Mouse (Mus musculus) midbrain, embryonic 11.5 days (tissue): ENCODE measurements around the gene Pou2f3. TPM values are rescaled to one million over a fixed set of nuclear protein-coding genes. Genes with fewer than 3 reads are reported as not detected.

Experiments
- ATAC-seq: fragments of 200-750 bp; cut with Nextera tagmentation; 2 replicates; pipeline ENCODE4 v1.8.0; 2017; ENCODE audit warnings: moderate TSS enrichment, moderate library complexity; ENCODE audit not compliant: low FRiP score
- DNase-seq: peaks from one replicate; pipeline ENCODE4 v3.0.0; 2015; ENCODE audit warnings: low spot score; ENCODE audit errors: missing footprints
- H3K27ac ChIP-seq: fragments of 300-500 bp; sonication (generic); 2 replicates; pipeline ENCODE4 v1.5.1; 2014; ENCODE audit warnings: low read depth, low read length
- H3K27me3 ChIP-seq: fragments of 300-500 bp; sonication (generic); 2 replicates; pipeline ENCODE4 v1.6.1; 2014; ENCODE audit warnings: mild to moderate bottlenecking, low read length, moderate library complexity, mixed read lengths; ENCODE audit not compliant: control insufficient read depth, insufficient read depth
- H3K36me3 ChIP-seq: fragments of 300-500 bp; sonication (generic); 2 replicates; pipeline ENCODE4 v1.6.1; 2014; ENCODE audit warnings: mild to moderate bottlenecking, low read length, moderate library complexity, mixed read lengths; ENCODE audit not compliant: control insufficient read depth, insufficient read depth
- H3K4me1 ChIP-seq: fragments of 300-500 bp; sonication (generic); 2 replicates; pipeline ENCODE4 v1.6.1; 2014; ENCODE audit warnings: low read length; ENCODE audit not compliant: control insufficient read depth, insufficient read depth
- H3K4me2 ChIP-seq: fragments of 300-500 bp; sonication (generic); 2 replicates; pipeline ENCODE4 v1.6.1; 2014; ENCODE audit warnings: mild to moderate bottlenecking, moderate library complexity
- H3K4me3 ChIP-seq: fragments of 300-500 bp; sonication (generic); 2 replicates; pipeline ENCODE4 v1.5.1; 2014; ENCODE audit warnings: low read depth, low read length
- H3K9ac ChIP-seq: fragments of 300-500 bp; sonication (generic); 2 replicates; pipeline ENCODE4 v1.6.1; 2014; ENCODE audit warnings: low read length
- H3K9me3 ChIP-seq: fragments of 300-500 bp; sonication (generic); 2 replicates; pipeline ENCODE4 v1.6.1; 2016; ENCODE audit warnings: low read length; ENCODE audit not compliant: control insufficient read depth
- WGBS: fragments of 180-500 bp; shearing (Covaris S2); extraction: QIAGEN DNeasy Blood & Tissue Kit; methylation state at CpG from one replicate; pipeline ENCODE4 v1.1.7; 2014; 5-methylcytosine and 5-hydroxymethylcytosine counted together
- polyA plus RNA-seq: library from polyadenylated mRNA; unstranded; fragments of >200 nt; fragmentation: Nextera tagmentation; extraction: Ambion mirVana; gene quantifications from 2 replicates; pipeline ENCODE4 v1.2.1, GENCODE M21; 2014

Gene Pou2f3
- polyA plus RNA-seq, 1 experiment from 2014 or later, result not detected

GRCm38 (mm10) chr9:43205343-43206021, 4.7 kb downstream of the Pou2f3 start:
- peak overlapping the region; percentile 55 for H3K4me2 ChIP-seq

GRCm38 (mm10) chr9:43200212-43200611, 10.0 kb downstream of the Pou2f3 start:
- no peak overlapping the region for H3K9ac ChIP-seq
- no peaks in the 10 kb centered on the region for H3K9me3 ChIP-seq
- H3K36me3 ChIP-seq, result no peaks in the 10 kb centered on the region
- H3K27ac ChIP-seq, result no peak overlapping the region
- H3K4me3 ChIP-seq, result no peak overlapping the region
- peaks cover 16% of the 10 kb centered on the region for H3K27me3 ChIP-seq
- peak overlapping the region; percentile 8; the same call in 1 of the 2 replicates for H3K4me2 ChIP-seq
- DNase-seq (no peak), ATAC-seq (no peak)
- H3K4me1 ChIP-seq, result no peaks in the 10 kb centered on the region
- WGBS, result 9% methylated on average over 5 of the region's 5 CpGs

More at GRCm38 (mm10) chr9:43205343-43206021, 4.7 kb downstream of the Pou2f3 start:
- DNase-seq (no peak), ATAC-seq (0 out of 2 replicates have a peak, but pooled peaks have one; percentile 19)
- no peaks in the 10 kb centered on the region for H3K36me3 ChIP-seq
- peaks cover 12% of the 10 kb centered on the region for H3K4me1 ChIP-seq
- WGBS, result 2% methylated on average over 41 of the region's 41 CpGs
- H3K4me3 ChIP-seq, result peak overlapping the region; percentile 30
- H3K27ac ChIP-seq, result no peak overlapping the region
- H3K9ac ChIP-seq, result peak overlapping the region; percentile 22; the same call in 1 of the 2 replicates
- H3K9me3 ChIP-seq, result no peaks in the 10 kb centered on the region
- peaks cover 28% of the 10 kb centered on the region for H3K27me3 ChIP-seq

GRCm38 (mm10) chr9:43194001-43194400, 16.2 kb downstream of the Pou2f3 start:
- ATAC-seq (no peak), DNase-seq (no peak)
- no peak overlapping the region for H3K27ac ChIP-seq
- no peak overlapping the region for H3K9ac ChIP-seq
- peaks cover 3% of the 10 kb centered on the region; the same call in 1 of the 2 replicates for H3K27me3 ChIP-seq
- 14% methylated on average over 9 of the region's 9 CpGs for WGBS
- H3K4me1 ChIP-seq, result peaks cover under 1% of the 10 kb centered on the region
- H3K4me2 ChIP-seq, result no peak overlapping the region
- no peak overlapping the region for H3K4me3 ChIP-seq
- H3K36me3 ChIP-seq, result no peaks in the 10 kb centered on the region
- H3K9me3 ChIP-seq, result no peaks in the 10 kb centered on the region

- H3K27ac ChIP-seq, result no peak overlapping the region
- H3K9me3 ChIP-seq, result no peaks in the 10 kb centered on the region
- no peaks in the 10 kb centered on the region for H3K36me3 ChIP-seq
- ATAC-seq (no peak), DNase-seq (no peak)
- H3K4me3 ChIP-seq, result no peak overlapping the region
- 54% methylated on average over 4 of the region's 4 CpGs for WGBS
- H3K9ac ChIP-seq, result no peak overlapping the region
- H3K4me2 ChIP-seq, result no peak overlapping the region
- peaks cover 11% of the 10 kb centered on the region for H3K4me1 ChIP-seq
- H3K27me3 ChIP-seq, result peaks cover 6% of the 10 kb centered on the region; the same call in 1 of the 2 replicates
These were observed 18.6 kb downstream of the Pou2f3 start for GRCm38 (mm10) chr9:43191561-43191960.

- Histone ChIP-seq H3K9ac (no peak overlapping the region; the same call in 1 of the 2 replicates), H3K4me2 (no peak overlapping the region), H3K9me3 (no peaks in the 10 kb centered on the region), H3K27ac (no peak overlapping the region), H3K36me3 (no peaks in the 10 kb centered on the region), H3K4me1 (peaks cover 11% of the 10 kb centered on the region), H3K27me3 (peaks cover 8% of the 10 kb centered on the region), H3K4me3 (no peak overlapping the region)
- 61% methylated on average over 3 of the region's 3 CpGs for WGBS
- ATAC-seq, result peak; percentile 50; the same call in 1 of the 2 replicates
- no peak for DNase-seq
These were observed 21.2 kb downstream of the Pou2f3 start for GRCm38 (mm10) chr9:43189021-43189356.

- 52% methylated on average over 12 of the region's 12 CpGs for WGBS
- peak; percentile 58; the same call in 1 of the 2 replicates for ATAC-seq
- no peak overlapping the region for H3K4me3 ChIP-seq
- no peak overlapping the region for H3K4me2 ChIP-seq
- peak; percentile 88 for DNase-seq
- peaks cover 11% of the 10 kb centered on the region for H3K4me1 ChIP-seq
- H3K36me3 ChIP-seq, result no peaks in the 10 kb centered on the region
- H3K9ac ChIP-seq, result no peak overlapping the region; the same call in 1 of the 2 replicates
- no peaks in the 10 kb centered on the region for H3K9me3 ChIP-seq
- peaks cover 8% of the 10 kb centered on the region for H3K27me3 ChIP-seq
- no peak overlapping the region for H3K27ac ChIP-seq
These were observed 21.7 kb downstream of the Pou2f3 start for GRCm38 (mm10) chr9:43188309-43189020.

- Histone ChIP-seq H3K27ac (no peak overlapping the region), H3K9me3 (no peaks in the 10 kb centered on the region), H3K4me1 (no peaks in the 10 kb centered on the region), H3K27me3 (0 out of 2 replicates have a peak, but pooled peaks cover under 1% of the 10 kb centered on the region), H3K4me3 (no peak overlapping the region), H3K4me2 (no peak overlapping the region), H3K36me3 (no peaks in the 10 kb centered on the region), H3K9ac (no peak overlapping the region)
- DNase-seq (no peak), ATAC-seq (no peak)
- WGBS, result 64% methylated on average over 5 of the region's 5 CpGs
These were observed 30.6 kb downstream of the Pou2f3 start for GRCm38 (mm10) chr9:43179614-43180013.

- no peak for DNase-seq
- Histone ChIP-seq H3K4me1 (no peaks in the 10 kb centered on the region), H3K9ac (no peak overlapping the region), H3K36me3 (no peaks in the 10 kb centered on the region), H3K27ac (no peak overlapping the region), H3K9me3 (no peaks in the 10 kb centered on the region), H3K4me2 (no peak overlapping the region), H3K27me3 (no peaks in the 10 kb centered on the region), H3K4me3 (no peak overlapping the region)
- WGBS, result 56% methylated on average over 7 of the region's 7 CpGs
- ATAC-seq, result no peak
These were observed 32.0 kb downstream of the Pou2f3 start for GRCm38 (mm10) chr9:43178172-43178571.

- Histone ChIP-seq H3K27me3 (no peaks in the 10 kb centered on the region), H3K4me3 (no peak overlapping the region), H3K4me2 (no peak overlapping the region), H3K4me1 (no peaks in the 10 kb centered on the region), H3K36me3 (no peaks in the 10 kb centered on the region), H3K9me3 (no peaks in the 10 kb centered on the region), H3K9ac (no peak overlapping the region), H3K27ac (no peak overlapping the region)
- DNase-seq, result no peak
- WGBS, result 93% methylated on average over 8 of the region's 8 CpGs
- no peak for ATAC-seq
These were observed 43.1 kb downstream of the Pou2f3 start for GRCm38 (mm10) chr9:43167081-43167480.
